Mouse (Mus musculus): ENCODE data around the gene Gng2. TPM values are rescaled to one million over a fixed set of nuclear protein-coding genes. Genes with fewer than 3 reads are reported as not detected.
"Not testable (repeated sequence)": the region's sequence is repeated elsewhere in the genome, so short reads cannot be mapped to it uniquely, and the experiment has no call there.

Gene Gng2
- polyA plus RNA-seq, 1 experiment from 2014 or later: 77.6 TPM

DNA sequence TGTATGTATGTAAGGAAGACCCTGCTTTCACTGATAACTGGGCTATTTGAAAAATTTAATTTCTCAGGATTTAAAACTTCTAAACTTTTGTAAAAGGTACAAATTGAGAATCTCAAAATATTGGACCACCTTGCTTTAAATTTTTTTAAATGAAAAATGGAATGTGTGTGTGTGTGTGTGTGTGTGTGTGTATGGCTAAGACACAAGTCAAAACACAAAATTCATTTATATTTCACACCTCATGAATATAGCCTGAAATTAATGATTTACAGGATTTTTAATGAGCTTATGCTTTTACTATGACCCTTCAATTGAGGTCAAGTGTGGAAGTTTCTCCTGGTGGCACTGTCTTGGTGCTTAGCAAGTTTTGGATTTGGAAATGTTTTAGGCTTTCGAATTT lies 93.0 kb downstream of the Gng2 start:
- not testable (repeated sequence) for H3K27me3 ChIP-seq
- 94% methylated on average over 1 of the region's 1 CpGs for whole genome bisulfite sequencing

DNA sequence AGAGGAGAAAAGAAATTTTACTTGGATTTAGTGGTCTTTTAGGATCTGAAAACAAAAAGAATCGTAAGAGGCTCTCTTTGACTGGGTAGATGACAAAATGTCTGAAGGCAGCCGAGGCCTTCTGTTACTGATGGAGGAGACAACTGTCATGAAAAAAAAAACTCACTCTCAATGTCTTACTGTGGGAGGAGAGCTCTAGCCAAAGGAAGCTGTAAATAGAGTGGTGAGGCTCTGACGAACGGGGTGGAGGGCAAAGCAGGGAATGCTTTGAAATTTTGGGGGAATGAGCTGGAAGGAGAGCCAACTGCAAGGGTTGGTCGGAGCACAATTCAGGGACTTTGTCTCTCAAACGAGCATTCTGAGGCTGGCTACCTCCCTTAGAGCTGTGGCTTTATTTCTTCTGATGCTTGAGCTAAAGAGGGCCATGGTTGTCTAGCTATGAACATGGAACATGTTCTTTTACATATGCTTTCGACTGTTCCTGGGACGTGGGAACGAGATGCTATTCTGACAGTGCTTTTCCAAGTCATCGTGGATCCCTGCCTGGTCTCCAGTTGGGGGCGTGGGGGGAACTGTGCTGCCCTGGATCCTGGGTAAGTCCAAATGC lies 103.1 kb downstream of the Gng2 start:
- 82% methylated on average over 11 of the region's 11 CpGs for WGBS
- H3K27ac ChIP-seq: no peak overlapping the region
- ATAC-seq (ENCODE audit: insufficient number of reproducible peaks, insufficient read depth, low FRiP score, low TSS enrichment): no peak

More for the DNA sequence above, 93.0 kb downstream of the Gng2 start:
- not testable (repeated sequence) for H3K4me1 ChIP-seq; H3K9me3 ChIP-seq; H3K4me3 ChIP-seq; H3K27ac ChIP-seq; ATAC-seq (ENCODE audit: insufficient number of reproducible peaks, insufficient read depth, low FRiP score, low TSS enrichment); H3K9ac ChIP-seq; H3K36me3 ChIP-seq; H3K4me2 ChIP-seq (replicated peaks)

DNA sequence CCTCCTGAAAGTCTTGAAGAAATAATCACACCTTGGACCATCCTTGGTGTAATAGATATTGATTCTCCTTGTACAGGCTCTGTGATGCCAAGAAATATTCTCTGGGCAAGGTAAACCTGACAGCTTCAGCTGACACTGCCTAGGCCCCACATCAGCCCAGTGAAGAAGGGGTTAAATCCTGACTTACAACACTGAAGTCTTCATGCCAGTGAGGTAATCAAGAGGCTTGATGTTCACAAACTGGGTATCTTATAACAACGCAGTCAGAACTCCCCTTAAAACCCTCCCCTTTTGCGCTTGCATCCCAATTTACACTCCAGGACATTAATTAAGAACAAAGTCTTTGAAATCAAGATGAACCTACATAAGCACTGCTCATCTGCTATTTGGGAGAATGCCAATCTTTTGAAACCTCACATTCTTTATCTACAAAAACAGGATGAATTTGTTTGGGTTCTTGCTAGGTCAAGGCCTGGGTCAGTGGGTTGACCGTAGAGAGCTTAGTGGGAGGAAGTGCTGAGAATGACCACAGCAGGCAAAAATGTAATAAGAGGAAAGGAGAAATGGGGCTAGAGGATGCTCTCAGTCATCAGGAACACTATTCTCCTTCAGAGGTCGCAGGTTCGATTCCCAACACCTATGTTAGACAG lies 110.0 kb downstream of the Gng2 start:
- Histone ChIP-seq H3K9ac (no peak overlapping the region), H3K4me3 (no peak overlapping the region), H3K27me3 (no peaks in the 10 kb centered on the region), H3K36me3 (no peaks in the 10 kb centered on the region), H3K9me3 (no peaks in the 10 kb centered on the region), H3K4me1 (no peaks in the 10 kb centered on the region), H3K27ac (no peak overlapping the region), H3K4me2 (replicated peaks) (no peak overlapping the region)
- ATAC-seq (ENCODE audit: insufficient number of reproducible peaks, insufficient read depth, low FRiP score, low TSS enrichment): no peak
- WGBS: 51% methylated on average over 5 of the region's 5 CpGs

More for the DNA sequence above, 103.1 kb downstream of the Gng2 start:
- no peak overlapping the region for H3K4me3 ChIP-seq
- H3K27me3 ChIP-seq: no peaks in the 10 kb centered on the region
- H3K4me1 ChIP-seq: no peaks in the 10 kb centered on the region
- H3K9me3 ChIP-seq: no peaks in the 10 kb centered on the region
- no peak overlapping the region for H3K9ac ChIP-seq
- H3K36me3 ChIP-seq: no peaks in the 10 kb centered on the region
- no peak overlapping the region for H3K4me2 ChIP-seq (replicated peaks)

DNA sequence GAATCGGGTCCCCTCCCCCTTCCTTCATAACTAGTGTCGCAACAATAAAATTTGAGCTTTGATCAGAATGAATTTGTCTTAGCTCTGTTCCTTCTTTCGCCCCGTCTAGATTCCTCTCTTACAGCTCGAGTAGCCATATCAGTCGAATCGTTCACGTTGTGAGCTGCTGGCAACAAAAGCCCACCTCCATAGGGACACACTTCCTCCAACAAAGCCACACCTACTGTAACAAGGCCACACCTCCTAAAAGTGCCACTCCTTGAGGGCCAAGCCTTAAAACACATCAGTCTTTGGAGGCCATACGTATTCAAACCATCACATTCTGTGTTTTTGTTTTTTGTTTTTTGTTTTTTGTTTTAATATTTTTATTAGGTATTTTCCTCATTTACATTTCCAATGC lies 112.3 kb downstream of the Gng2 start:
- not testable (repeated sequence) for H3K27ac ChIP-seq; H3K36me3 ChIP-seq; H3K4me2 ChIP-seq (replicated peaks); ATAC-seq (ENCODE audit: insufficient number of reproducible peaks, insufficient read depth, low FRiP score, low TSS enrichment); H3K9me3 ChIP-seq; H3K27me3 ChIP-seq; H3K4me3 ChIP-seq; H3K9ac ChIP-seq; H3K4me1 ChIP-seq
- 85% methylated on average over 9 of the region's 9 CpGs for WGBS

DNA sequence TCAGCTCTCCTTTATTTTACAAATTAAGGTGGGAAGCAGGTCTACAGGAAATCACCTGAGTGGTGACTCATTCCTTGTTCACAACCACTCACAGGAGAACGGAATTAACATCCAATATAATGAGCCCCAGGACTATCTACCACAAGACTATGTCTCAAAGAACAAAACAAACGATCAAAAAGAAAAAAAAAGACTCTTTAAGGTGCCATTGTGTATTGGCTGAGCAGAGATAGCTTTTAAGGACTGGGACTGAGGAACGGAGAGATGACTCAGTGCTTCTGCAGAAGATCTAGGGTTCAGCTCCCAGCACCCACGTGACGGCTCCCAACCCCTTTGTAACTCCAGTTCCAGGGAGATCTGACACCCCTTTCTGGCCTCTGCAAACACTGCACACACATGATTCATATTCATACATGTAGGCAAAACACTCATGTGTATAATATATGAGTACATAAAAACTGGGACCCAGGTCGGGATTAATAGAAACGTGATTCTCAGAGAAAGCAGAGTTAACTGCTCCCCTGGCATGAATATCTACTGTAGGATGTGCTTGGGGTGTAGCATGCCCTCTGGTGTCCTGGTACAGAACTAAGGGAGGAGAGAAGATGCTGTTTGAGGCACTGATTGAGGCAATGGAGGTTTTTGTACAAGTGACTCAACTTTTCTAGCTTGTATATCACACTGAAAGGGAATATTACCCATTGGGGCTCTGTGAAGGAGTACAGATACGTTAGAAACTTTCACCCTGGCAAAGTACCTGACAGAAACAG lies 115.9 kb downstream of the Gng2 start:
- H3K4me3 ChIP-seq: no peak overlapping the region
- no peak overlapping the region for H3K9ac ChIP-seq
- ATAC-seq (ENCODE audit: insufficient number of reproducible peaks, insufficient read depth, low FRiP score, low TSS enrichment): no peak
- no peak overlapping the region for H3K27ac ChIP-seq
- H3K4me1 ChIP-seq: no peaks in the 10 kb centered on the region
- no peaks in the 10 kb centered on the region for H3K36me3 ChIP-seq
- 86% methylated on average over 8 of the region's 8 CpGs for WGBS
- H3K4me2 ChIP-seq (replicated peaks): no peak overlapping the region
- H3K9me3 ChIP-seq: no peaks in the 10 kb centered on the region
- no peaks in the 10 kb centered on the region for H3K27me3 ChIP-seq

DNA sequence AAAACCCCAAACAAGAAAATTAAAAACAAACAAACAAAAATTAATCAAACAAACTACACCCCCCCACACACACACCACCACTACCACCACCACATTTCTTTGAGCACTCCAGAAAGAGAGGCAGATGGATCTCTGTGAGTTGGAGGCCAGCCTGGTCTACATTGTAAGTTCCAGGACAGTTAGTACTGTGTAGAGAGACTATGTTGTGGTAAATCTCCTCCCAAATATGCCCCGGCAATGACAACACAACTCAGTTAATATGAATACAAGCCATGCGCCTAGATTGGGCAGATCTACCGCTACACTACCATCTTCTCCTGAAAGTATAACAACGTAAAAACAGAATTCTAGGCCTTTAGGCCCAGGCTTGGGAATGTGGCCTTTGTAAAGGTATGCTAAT lies 117.1 kb downstream of the Gng2 start:
- no peak for ATAC-seq (ENCODE audit: insufficient number of reproducible peaks, insufficient read depth, low FRiP score, low TSS enrichment)
- Histone ChIP-seq H3K9ac (no peak overlapping the region), H3K36me3 (no peaks in the 10 kb centered on the region), H3K4me3 (no peak overlapping the region), H3K4me2 (replicated peaks) (no peak overlapping the region), H3K9me3 (no peaks in the 10 kb centered on the region), H3K4me1 (no peaks in the 10 kb centered on the region), H3K27ac (no peak overlapping the region), H3K27me3 (no peaks in the 10 kb centered on the region)
- WGBS: 92% methylated on average over 4 of the region's 4 CpGs

DNA sequence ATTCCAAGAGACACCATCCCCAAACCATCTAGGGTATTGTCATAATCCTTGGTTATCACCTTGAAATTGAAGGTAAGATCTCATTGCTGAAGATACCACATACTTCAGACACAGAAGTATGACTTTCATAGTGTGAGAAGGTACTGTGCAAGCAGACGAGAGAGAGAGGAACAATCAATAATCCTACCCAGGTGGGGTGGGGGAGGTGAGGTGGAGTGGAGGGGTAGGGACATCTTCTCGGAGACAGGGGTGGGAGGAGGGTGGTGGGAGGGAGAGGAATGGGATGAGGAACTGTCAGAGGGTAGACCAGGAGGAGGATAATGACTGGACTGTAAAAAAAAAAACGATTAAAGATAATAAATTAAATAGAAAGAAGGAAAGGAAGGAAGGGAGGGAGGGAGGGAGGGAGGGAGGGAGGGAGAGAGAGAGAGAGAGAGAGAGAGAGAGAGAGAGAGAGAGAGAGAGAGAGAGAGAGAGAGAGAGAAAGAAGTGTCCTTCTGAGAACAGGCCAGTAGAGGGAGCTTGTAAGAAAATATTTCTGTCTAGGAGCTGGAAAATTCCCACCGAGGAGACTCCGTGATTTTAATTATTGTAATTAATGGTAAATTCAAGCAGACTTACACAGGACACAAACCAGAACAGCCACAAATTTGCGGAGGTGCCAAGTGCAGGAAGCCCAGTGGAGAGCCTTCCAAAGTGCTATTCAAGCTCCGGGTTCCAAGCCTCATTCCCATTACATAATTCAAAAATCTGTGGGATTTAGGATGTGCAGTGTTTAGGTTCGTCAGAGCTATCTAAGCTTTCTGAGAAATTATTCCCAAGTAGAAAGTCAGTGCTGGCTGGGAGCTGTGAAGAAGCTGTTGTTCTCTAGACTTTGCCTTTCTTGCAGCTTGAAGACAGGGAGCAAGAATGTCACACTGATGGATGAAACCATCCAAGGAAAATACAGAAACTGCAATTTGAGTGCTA lies 118.3 kb downstream of the Gng2 start:
- Histone ChIP-seq H3K27ac (no peak overlapping the region), H3K36me3 (no peaks in the 10 kb centered on the region), H3K4me3 (no peak overlapping the region), H3K4me2 (replicated peaks) (no peak overlapping the region), H3K9ac (no peak overlapping the region), H3K9me3 (no peaks in the 10 kb centered on the region), H3K27me3 (no peaks in the 10 kb centered on the region), H3K4me1 (no peaks in the 10 kb centered on the region)
- 49% methylated on average over 7 of the region's 8 CpGs for WGBS
- no peak for ATAC-seq (ENCODE audit: insufficient number of reproducible peaks, insufficient read depth, low FRiP score, low TSS enrichment)

DNA sequence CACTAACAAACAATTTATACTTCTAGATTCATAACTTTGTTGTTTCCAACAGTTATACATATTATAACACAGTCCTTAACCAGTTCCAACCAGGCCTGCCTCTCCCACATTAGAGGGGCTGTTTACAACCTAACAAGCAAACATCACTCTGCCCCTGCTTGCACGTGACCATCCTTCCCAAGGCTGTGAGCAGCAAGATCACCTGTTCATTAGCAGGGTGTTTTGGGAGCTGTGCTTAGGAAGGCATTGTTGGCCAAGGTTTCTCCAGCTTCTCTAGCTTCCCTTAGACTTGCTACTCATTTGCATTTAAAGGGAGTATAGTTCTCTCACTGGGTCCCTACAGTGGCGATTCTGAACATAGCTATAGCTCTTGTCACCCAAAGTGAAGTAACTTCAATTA lies 119.1 kb downstream of the Gng2 start:
- no peak overlapping the region for H3K4me2 ChIP-seq (replicated peaks)
- H3K9me3 ChIP-seq: no peaks in the 10 kb centered on the region
- no peak overlapping the region for H3K4me3 ChIP-seq
- H3K9ac ChIP-seq: no peak overlapping the region
- H3K27ac ChIP-seq: no peak overlapping the region
- H3K27me3 ChIP-seq: no peaks in the 10 kb centered on the region
- no peak for ATAC-seq (ENCODE audit: insufficient number of reproducible peaks, insufficient read depth, low FRiP score, low TSS enrichment)
- 78% methylated on average over 2 of the region's 2 CpGs for WGBS
- no peaks in the 10 kb centered on the region for H3K36me3 ChIP-seq
- no peaks in the 10 kb centered on the region for H3K4me1 ChIP-seq

DNA sequence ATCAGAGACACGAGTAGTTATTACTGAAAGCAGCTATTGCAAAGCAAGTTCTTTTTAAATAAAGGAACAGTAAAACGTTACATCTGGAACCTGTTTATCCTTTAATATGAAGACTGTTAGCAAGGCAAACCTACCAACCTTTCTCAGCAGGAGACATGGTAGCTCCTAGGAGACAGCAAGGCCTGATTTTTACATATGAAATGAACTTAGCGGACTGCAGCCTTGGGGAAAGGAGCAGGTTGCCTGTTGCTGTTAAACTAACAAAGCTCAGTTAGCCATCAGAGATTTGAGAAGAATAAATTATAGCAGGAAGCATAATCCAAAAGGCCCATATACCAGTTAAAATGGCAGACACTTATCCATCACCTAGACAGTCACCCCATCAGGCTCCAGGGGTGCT lies 124.0 kb downstream of the Gng2 start:
- ATAC-seq (ENCODE audit: insufficient number of reproducible peaks, insufficient read depth, low FRiP score, low TSS enrichment): no peak
- H3K4me2 ChIP-seq (replicated peaks): no peak overlapping the region
- H3K36me3 ChIP-seq: no peaks in the 10 kb centered on the region
- no peaks in the 10 kb centered on the region for H3K9me3 ChIP-seq
- H3K27me3 ChIP-seq: no peaks in the 10 kb centered on the region
- H3K9ac ChIP-seq: no peak overlapping the region
- H3K27ac ChIP-seq: no peak overlapping the region
- no peaks in the 10 kb centered on the region for H3K4me1 ChIP-seq
- WGBS: 44% methylated on average over 3 of the region's 3 CpGs
- H3K4me3 ChIP-seq: no peak overlapping the region

DNA sequence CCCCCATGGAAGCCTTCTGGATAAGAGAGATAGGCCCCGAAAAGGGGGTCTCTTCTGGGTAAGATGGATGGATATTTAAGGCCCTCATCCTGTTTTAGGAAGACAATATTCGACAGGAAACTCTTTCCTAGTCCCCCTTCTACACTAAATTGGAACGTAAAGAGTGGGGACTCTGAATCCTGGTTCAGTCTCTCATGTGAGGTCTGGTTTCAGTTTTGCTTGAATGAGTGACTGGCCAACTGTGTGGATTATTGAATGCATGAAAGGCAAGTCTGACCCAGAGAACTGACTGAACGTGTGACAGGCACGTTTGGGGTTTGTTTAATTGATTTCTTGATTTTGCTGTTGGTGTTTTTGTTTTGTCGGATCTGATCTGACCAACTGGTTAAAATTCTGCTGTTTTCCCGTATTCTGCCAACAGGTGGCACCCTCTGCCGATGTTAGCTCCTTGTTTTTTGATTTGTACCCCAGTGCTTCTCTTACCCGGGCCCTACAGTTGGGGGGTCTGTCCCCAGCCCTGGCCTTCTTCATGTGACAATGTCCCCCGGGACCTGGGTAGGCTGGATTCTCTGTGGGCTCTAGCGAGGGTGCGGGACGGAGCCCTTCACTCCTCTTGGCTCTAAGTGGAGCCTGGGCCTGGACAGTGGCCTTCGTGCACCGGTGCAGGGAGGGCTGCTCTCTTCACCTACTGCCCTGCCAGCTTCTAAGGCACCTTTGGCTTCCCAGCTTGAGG lies 137.7 kb downstream of the Gng2 start:
- peak overlapping the region; percentile 20; the same call in 1 of the 2 replicates for H3K4me3 ChIP-seq
- H3K9me3 ChIP-seq: no peaks in the 10 kb centered on the region
- peak; percentile 69; the same call in 1 of the 2 replicates for ATAC-seq (ENCODE audit: insufficient number of reproducible peaks, insufficient read depth, low FRiP score, low TSS enrichment)
- H3K4me1 ChIP-seq: no peaks in the 10 kb centered on the region
- no peak overlapping the region for H3K27ac ChIP-seq
- 24% methylated on average over 15 of the region's 15 CpGs for WGBS
- no peaks in the 10 kb centered on the region for H3K27me3 ChIP-seq
- H3K4me2 ChIP-seq (replicated peaks): peak overlapping the region; percentile 40
- H3K36me3 ChIP-seq: no peaks in the 10 kb centered on the region
- peak overlapping the region; percentile 55; the same call in 1 of the 2 replicates for H3K9ac ChIP-seq

DNA sequence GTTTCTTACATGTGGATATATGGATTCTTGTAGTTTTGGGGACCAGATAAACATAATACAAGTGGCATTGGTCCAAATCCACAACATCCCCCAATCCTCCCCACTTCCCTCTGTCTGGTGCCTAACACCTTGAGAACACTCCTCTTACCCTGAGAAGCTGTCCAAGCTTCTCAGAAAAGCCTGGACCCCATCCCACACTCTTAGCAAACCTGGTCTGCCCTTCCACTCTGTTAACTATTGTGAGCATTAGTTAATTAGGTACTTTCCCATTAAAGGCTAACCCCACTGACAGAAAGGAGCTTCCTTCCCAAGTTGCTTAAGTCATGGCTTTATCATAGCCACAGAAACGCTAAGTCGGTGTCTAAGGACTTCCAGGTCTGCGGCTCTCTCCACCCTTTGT lies 141.1 kb downstream of the Gng2 start:
- no peaks in the 10 kb centered on the region for H3K27me3 ChIP-seq
- WGBS: 85% methylated on average over 3 of the region's 3 CpGs
- H3K27ac ChIP-seq: no peak overlapping the region
- no peaks in the 10 kb centered on the region for H3K36me3 ChIP-seq
- H3K9me3 ChIP-seq: no peaks in the 10 kb centered on the region
- no peak overlapping the region for H3K9ac ChIP-seq
- ATAC-seq (ENCODE audit: insufficient number of reproducible peaks, insufficient read depth, low FRiP score, low TSS enrichment): no peak
- no peaks in the 10 kb centered on the region for H3K4me1 ChIP-seq
- H3K4me2 ChIP-seq (replicated peaks): no peak overlapping the region
- H3K4me3 ChIP-seq: no peak overlapping the region
